Mouse (Mus musculus): ENCODE measurements around the gene Fat3.

Gene Fat3

DNA sequence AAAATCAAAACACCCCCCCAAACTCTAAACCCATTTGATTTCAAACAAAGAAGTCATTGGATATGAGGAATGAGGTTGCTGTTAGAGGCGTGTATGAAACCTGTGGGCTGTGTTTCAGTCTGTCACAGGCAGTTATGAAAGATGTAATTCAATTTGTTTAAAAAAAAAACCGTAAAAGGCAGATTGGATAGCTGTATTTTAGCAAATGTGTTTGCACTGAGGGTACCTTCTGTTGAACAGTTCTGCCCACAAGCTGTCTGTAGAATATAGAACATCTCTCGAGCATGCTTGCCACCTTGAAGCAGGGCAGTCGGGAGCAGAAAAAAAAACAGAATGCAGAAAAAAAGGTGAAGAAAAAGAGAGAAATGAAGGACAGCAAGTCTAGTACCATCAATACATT is 472.0 kb downstream of the Fat3 start:
- in situ Hi-C loops (cut with MboI, MseI) = no loop called here

- in situ Hi-C loops (cut with MboI, MseI) = no loop called here
Observed at GRCm38 (mm10) chr9:16028394-16028911, 472.6 kb downstream of the Fat3 start.

DNA sequence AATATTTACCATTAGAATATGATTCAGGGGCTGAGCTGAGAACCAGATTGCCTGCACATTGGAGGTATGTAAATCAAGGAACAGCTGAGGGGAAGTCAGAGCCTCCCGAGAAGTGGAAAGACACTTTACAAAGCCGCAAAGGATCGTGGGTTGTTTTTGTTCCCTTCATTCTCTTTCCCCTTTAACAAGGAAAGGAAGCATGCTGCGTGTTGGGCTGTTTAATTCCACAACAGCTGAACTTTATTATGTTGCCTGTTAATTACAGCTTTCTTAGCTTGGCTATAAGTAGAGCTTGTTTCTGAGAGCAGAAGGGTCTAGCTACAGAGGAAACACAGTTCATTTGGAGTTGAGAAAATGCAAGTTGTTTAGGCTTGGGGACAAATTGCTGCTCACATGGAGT is 475.0 kb downstream of the Fat3 start:
- in situ Hi-C loops (cut with MboI, MseI) = no loop called here

- in situ Hi-C loops (cut with MboI, MseI) = no loop called here
Observed at GRCm38 (mm10) chr9:16024706-16025105, 476.4 kb downstream of the Fat3 start.

DNA sequence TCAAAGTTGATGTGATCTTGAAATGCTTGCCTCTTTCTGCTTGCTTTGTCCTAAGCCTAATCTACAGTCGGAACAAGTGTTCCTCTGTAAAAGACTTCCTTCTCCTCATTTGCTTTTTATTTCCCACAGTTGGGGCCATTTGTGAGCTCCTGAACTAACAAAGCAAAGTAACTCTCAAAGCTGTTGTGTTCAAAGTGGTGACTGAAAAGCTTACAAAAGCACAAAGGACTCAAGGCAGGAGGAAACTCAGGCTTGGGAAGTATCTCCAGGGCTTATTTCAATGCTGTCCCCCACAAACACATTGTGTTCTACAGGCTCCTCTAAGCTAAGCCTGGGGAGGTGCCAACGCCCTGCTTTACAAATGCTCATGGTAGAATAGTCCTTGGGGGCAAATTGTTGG is 487.0 kb downstream of the Fat3 start:
- in situ Hi-C loops (cut with MboI, MseI) = no loop called here

DNA sequence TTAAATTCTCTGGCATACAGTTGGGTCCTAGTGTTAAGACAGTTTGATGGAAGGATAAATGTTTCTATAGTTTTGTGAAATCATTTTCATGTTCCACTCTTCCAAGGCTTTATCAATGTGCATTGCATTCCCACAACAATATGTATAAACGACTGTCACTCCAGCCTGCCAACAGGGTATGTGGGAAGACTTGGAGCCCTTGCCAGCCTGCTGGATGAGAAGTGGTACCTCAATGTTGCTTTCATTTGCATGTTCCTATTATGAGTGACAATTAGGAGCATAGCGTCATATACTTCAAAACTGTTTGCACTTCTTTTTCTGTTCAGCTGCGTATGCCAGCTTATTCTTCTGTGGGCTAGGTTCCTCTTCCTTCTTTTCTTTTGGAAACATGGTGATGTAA is 489.7 kb downstream of the Fat3 start:
- in situ Hi-C loops (cut with MboI, MseI) = no loop called here

DNA sequence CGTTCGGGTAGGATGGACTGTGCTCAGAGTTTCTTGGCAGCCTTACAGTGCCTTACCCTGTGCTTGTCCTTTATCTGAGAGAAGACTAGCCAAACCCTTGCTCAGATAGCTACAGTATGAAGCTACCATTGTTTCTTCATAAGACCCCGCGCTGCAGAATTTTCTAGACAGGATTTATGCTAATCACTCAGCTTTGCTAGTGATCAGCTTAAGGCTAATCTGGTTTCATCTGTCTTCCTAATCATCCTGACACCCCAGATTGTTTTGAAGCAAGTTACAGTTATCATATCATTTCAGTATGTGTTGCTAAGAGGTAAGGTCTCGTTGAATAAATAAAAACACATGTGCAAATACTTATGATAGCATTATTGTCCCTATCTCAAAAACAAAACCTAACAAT is 493.6 kb downstream of the Fat3 start:
- in situ Hi-C loops (cut with MboI, MseI) = no loop called here

DNA sequence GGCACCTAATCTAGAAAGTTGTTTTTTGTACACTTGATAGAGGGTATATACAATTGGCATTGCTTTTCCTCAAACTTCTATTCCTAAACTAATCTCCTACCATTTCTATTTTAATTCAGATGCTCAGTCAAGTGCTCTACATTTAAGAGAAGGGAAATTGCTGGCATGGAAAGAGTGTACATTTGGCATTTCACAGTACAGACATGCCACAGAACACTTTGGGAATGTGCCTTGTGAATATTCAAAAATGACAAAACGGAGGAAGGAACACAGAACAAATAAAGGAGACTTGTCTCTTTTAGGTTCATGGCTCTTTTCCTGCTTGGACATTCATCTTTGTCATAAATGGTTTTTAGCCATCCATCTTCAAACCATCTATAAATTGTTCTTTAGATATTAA is 498.1 kb downstream of the Fat3 start:
- in situ Hi-C loops (cut with MboI, MseI) = no loop called here

DNA sequence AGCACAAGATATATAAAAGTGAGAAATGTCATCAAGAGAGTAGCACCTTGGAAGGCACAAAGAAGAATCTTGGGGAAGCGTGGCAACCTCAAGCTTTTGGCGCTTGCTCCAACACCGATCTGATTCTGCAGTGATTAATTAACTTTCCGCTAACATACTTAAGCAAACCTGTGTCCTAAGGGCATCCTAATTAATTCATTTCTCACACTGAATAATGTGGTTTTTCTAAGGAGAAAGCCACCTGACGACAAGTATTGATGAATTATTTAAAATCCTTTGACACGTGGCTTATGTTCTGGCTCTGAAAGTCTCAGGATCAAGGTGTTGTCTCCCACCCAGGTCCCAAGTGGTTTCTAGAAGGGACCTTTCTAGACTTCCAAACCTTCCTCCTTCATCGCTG is 506.3 kb downstream of the Fat3 start:
- in situ Hi-C loops (cut with MboI, MseI) = no loop called here

DNA sequence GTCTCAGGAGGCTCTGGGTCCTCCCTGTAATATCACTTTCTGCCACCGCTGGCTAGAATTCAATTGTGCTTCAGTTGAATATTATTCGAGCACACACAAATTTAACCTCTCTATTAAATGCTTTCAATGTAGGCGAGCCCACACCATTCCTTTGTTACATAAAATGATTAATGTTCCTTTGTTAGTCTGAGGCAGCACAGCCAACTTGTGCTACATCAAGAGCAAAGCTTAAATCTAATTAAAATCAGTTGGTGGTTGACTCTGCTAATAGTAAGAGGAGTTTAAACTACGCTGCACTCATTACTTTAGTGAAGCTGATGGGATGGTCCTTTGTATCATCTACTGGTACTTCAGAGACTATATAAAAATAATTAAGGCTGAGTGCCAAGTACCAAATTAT is 506.9 kb downstream of the Fat3 start:
- in situ Hi-C loops (cut with MboI, MseI) = no loop called here

GRCm38 (mm10) chr9:15992158-15992846 is 508.8 kb downstream of the Fat3 start:
- in situ Hi-C loops (cut with MboI, MseI) = no loop called here

GRCm38 (mm10) chr9:15978317-15978716 is 522.8 kb downstream of the Fat3 start:
- in situ Hi-C loops (cut with MboI, MseI) = no loop called here

- in situ Hi-C loops (cut with MboI, MseI) = no loop called here
Observed at GRCm38 (mm10) chr9:15976959-15977663, 524.0 kb downstream of the Fat3 start.

DNA sequence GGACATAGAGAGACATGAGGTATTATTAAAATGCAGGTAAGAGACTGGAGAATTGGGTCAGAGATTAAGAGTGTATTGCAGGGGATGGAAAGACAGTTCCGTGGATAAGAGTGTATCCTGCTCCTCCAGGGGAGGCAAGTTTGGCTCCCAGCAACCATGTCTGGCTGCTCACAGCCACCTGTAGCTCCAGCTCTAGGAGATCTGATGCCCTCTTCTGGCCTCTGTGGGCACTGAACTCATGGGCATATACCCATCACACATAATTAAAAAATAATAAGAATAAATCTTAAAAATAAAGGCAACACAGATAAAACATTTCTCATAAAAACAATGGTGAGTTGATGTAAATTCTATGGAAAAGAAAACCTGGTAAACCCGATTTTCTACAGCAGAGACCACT is 525.1 kb downstream of the Fat3 start:
- in situ Hi-C loops (cut with MboI, MseI) = no loop called here

DNA sequence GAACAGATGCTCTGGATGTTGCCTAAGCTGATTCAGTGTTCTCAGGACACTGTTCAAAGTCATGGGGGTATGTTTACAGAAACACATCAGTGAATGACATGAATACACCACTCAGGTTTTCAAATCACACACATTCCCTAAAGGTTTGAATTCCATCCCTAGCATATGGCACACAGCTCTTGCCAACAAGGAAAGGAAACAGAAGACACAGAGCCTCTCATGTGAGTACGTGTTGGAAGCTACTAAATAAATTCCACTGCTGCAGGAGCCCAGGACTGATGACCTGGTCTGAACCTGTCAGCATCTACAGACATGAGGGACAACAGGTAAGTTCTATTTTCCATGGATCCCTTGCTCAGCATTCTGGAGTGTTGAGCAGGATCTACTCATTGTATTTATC is 528.9 kb downstream of the Fat3 start:
- in situ Hi-C loops (cut with MboI, MseI) = loop anchor here (25.0 kb wide), 1 partner anchor 990 kb away; no protein-coding TSS in a partner anchor

- in situ Hi-C loops (cut with MboI, MseI) = loop anchor here (25.0 kb wide), 1 partner anchor 991 kb away; no protein-coding TSS in a partner anchor
Observed at GRCm38 (mm10) chr9:15971393-15971792, 529.7 kb downstream of the Fat3 start.

DNA sequence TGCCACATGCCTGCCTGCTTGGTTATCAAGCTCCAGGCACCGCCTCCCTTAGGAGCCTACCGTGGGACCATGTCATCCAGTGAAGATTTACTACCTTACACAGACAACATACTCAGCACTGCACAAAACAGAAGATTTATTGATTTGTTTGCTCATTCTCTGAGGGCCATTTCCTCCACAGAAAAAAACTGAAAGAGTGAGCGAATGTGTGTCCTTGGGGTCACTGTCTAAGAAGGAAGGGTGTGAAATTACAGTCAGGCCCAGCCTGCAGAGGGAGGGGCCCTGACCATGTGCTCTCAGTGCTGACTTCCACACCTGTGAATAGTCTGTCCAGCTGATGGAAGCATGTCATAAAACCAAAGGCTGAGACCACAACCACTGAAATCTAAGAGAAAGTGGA is 536.9 kb downstream of the Fat3 start:
- in situ Hi-C loops (cut with MboI, MseI) = loop anchor here (25.0 kb wide), 1 partner anchor 998 kb away; no protein-coding TSS in a partner anchor

DNA sequence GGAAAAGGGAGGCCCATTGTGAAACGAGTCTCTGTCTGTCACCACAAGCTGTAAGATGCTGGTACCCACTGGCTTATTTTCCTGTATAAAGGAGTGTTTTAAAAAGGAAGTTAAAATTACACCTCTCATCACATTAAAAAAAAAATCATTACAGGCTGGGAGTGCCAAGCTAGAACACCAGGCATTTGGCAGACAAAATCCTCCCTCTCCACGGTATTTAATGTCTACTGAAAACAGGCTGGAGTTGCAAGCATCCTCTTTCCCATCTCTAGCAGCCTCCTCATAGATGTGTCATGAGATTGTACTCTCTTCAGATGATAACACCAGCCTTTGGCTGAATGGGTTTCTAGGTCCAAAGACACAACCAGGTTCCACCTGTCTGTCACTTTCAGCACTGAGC is 538.2 kb downstream of the Fat3 start:
- in situ Hi-C loops (cut with MboI, MseI) = loop anchor here (25.0 kb wide), 1 partner anchor 999 kb away; no protein-coding TSS in a partner anchor

DNA sequence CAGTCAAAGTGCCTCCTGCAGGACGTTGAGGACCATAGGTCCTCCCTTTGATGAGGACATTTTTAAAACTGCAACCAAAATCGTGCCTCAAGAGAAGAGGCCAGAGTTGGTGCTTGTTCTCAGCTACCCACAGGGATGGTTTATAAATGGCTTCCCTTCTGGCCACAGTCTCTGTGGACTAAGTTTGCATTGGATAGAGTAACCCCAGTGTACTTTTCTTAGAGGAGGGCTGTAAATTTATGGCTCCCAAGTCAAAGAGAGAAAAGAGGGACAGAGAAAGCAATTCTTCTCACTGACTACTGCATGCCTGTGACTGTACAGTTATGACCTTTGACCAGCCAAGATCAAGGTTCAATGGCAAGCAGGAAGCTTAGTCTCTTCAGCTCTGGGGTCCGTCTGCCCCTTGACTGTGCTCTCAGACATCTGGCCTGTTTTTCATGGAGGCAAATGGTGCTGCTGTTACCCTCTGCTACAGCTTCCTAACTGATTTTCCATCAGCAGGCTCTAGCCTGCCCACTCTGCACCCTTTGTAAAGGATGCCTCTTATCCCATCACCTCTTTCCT is 542.8 kb downstream of the Fat3 start:
- in situ Hi-C loops (cut with MboI, MseI) = loop anchor here (25.0 kb wide), 1 partner anchor 1004 kb away; no protein-coding TSS in a partner anchor

DNA sequence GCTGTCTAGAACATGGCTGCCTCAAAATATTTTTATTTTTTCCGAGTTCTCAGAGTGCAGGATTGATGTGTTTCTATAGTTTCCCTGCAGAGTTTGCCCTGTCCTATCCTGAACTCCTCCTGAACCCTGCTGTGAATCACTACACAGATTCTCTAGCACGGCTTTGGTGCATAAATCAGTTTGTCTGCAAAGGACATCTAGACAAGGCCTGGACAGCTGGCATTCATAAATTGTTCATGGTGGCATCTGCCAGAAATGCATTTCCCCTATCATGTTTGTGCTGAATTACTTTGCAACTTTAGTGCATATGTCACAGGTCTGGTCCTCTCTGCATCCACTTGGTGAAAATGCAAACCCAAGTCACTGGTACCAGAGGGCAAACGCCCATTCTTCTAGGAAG is 543.3 kb downstream of the Fat3 start:
- in situ Hi-C loops (cut with MboI, MseI) = loop anchor here (25.0 kb wide), 1 partner anchor 1004 kb away; no protein-coding TSS in a partner anchor

GRCm38 (mm10) chr9:15955147-15955782 is 545.8 kb downstream of the Fat3 start:
- in situ Hi-C loops (cut with MboI, MseI) = loop anchor here (25.0 kb wide), 1 partner anchor 1007 kb away; no protein-coding TSS in a partner anchor

- in situ Hi-C loops (cut with MboI, MseI) = loop anchor here (25.0 kb wide), 1 partner anchor 1008 kb away; no protein-coding TSS in a partner anchor
Observed at GRCm38 (mm10) chr9:15954338-15954704, 546.8 kb downstream of the Fat3 start.

All from regulatory T cell (primary cell).